Mouse (Mus musculus): ENCODE measurements at regions not wholly inside any gene's neighbourhood (a gene's known extent, or its start where the extent isn't known, plus 50 kb on each side); places are given as distances from the start of the nearest gene placed in this dataset.

DNA sequence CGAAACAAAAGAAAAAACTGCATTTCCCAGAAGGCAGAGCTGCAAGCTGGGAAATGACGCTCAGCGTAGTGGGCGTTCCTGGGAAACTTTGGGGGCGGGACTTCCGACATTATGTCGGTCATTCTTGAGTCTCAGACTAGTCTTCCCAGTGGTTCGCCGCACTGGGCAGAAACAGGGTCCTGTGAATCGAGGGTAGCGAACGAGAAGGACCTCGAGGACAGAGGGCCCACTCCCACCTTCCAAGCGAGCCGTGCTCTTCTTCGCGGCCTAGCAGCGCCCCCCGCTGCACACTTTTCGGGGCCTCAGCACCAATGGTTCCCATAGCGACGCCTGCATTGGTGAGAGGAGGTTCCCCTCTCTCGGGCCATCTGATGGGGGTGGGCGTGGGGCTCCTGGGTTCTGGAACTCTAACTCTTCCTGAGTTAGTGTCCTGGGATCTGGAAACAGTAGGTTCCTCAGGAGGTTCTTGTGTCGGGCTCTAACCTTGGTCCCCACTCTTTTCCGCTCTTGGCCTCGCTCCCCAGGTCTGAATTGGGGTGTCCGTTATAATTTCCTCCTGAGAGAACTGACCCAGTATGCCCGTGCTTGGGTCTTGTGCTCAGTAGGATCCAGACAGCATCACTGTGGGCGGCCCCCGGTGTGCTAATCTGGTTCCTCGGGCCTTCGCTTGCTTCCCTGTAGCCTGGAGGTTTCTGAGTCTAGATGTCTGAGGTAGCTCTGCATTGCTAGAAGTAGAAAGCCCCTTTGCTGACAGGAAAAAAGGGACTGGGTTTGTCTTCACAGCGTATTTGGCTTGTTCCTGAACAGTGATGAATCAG lies 52.8 kb upstream of the Gramd1a start:
- WGBS (ENCODE audit: insufficient replicate concordance), result 26% methylated on average over 34 of the region's 34 CpGs
- Histone ChIP-seq H3K4me1 (ENCODE audit: control insufficient read depth, low read depth, low read length) (peaks cover 2% of the 10 kb centered on the region; the same call in 1 of the 2 replicates), H3K9me3 (replicated peaks; ENCODE audit: control insufficient read depth, low read length) (no peaks in the 10 kb centered on the region)

DNA sequence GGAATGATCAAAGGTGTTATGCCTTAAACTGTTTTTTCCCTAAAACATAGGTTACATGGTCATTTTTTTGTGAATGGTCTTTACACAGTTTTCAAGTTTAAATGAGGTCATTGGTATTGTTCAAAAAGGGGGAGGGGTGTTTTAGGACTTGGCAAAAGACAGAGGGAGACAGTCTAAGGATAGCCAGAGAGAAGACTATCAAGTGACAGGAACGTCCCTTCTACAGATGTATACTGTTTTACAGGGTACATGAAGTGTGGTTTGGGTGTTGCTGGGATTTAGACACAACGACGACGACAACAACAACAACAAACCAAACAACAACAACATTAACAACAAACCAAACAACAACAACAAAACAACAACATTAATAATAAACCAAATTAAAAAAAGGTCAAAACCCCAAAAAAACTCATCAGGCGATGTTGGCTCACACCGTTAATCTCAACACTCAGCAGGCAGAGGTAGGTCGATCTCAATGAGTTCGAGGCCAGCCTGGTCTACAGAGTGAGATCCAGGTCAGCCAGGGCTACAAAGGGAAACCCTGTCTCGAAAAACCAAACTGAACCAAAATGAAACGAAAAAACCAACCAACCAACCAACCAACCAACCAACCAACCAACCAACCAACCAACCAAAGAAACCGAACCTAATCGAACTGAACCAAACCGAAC lies 52.0 kb upstream of the Gramd1a start:
- no peak for ATAC-seq (ENCODE audit: low read depth)
- 41% methylated on average over 13 of the region's 13 CpGs for WGBS (ENCODE audit: insufficient replicate concordance)

More for the DNA sequence above, 52.8 kb upstream of the Gramd1a start:
- H3K9ac ChIP-seq (ENCODE audit: low read depth, low read length), result peak overlapping the region; percentile 55
- H3K27me3 ChIP-seq (ENCODE audit: control insufficient read depth, insufficient read depth, low read depth, low read length), result no peaks in the 10 kb centered on the region
- no peaks in the 10 kb centered on the region for H3K36me3 ChIP-seq (ENCODE audit: control insufficient read depth, insufficient read depth)
- peak overlapping the region; percentile 68 for H3K4me2 ChIP-seq (ENCODE audit: low read depth, low read length)
- H3K4me3 ChIP-seq (ENCODE audit: low read depth, low read length), result peak overlapping the region; percentile 67
- H3K27ac ChIP-seq (ENCODE audit: low read length), result no peak overlapping the region
- ATAC-seq (ENCODE audit: low read depth), result no peak

More for the DNA sequence above, 52.0 kb upstream of the Gramd1a start:
- no peaks in the 10 kb centered on the region for H3K27me3 ChIP-seq (ENCODE audit: control insufficient read depth, insufficient read depth, low read depth, low read length)
- no peak overlapping the region for H3K9ac ChIP-seq (ENCODE audit: low read depth, low read length)
- H3K4me2 ChIP-seq (ENCODE audit: low read depth, low read length), result peak overlapping the region; percentile 68
- no peaks in the 10 kb centered on the region for H3K9me3 ChIP-seq (replicated peaks; ENCODE audit: control insufficient read depth, low read length)
- H3K27ac ChIP-seq (ENCODE audit: low read length), result no peak overlapping the region
- H3K36me3 ChIP-seq (ENCODE audit: control insufficient read depth, insufficient read depth), result no peaks in the 10 kb centered on the region
- H3K4me1 ChIP-seq (ENCODE audit: control insufficient read depth, low read depth, low read length), result peaks cover 2% of the 10 kb centered on the region; the same call in 1 of the 2 replicates
- peak overlapping the region; percentile 67 for H3K4me3 ChIP-seq (ENCODE audit: low read depth, low read length)
